Mouse (Mus musculus) lung, adult 2 months (tissue): ENCODE results near the gene Disp1.

ENCODE experiments used
- CTCF ChIP-seq: fragments of 200-500 bp; IDR thresholded peaks from 2 replicates; pipeline ENCODE4 v1.5.1; 2011; ENCODE audit warnings: mild to moderate bottlenecking, low read length, control low read depth; ENCODE audit not compliant: insufficient read depth
- POLR2A ChIP-seq: fragments of 200-500 bp; IDR thresholded peaks from 2 replicates; pipeline ENCODE4 v1.6.1; 2011; ENCODE audit warnings: low read depth, mild to moderate bottlenecking, control low read depth, low read length, borderline replicate concordance; ENCODE audit errors: extremely low read depth

DNA sequence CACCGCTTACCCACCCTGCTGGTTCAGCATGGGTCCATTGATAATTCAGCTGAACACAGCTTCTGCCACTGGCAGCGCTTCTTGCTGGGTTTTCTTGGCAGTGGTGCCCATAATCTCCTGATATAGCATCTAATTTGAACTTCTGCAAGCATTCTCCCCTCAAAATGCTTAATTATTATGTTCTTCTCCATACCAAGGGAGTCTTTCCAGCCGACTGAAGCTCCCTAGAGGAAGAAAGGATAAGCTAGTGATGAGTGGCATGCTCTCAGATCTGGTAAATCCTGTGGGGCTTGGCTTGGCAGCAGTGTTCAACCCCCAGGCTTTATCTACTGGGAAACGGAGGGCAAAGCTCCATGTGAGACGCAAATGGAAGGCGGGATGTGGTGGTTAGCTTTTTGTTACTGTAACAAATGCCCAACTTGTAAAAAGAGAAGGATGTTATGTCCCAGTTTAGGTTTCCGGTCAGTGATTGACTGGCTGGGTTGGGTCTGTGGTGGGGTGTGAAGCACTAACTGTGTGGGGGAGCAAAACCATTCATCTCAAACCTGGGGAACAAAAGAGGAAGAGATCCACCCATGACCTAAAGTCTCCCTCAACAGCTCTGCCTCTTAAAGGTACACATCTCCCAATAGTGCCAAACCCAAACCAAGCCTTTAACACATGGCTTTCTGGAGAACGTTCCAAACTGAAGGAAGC lies 151.2 kb downstream of the Disp1 start:
- TF ChIP-seq CTCF, result no peak
- TF ChIP-seq POLR2A, result no peak
